9 mouse cellular contexts compared by ENCODE assay signal in genomic region chr6:91115158-91115557, GRCm38 (mm10). TPM values are rescaled to one million over a fixed set of nuclear protein-coding genes. Genes with fewer than 3 reads are reported as not detected.
DNase-seq lines count a peak whose midpoint lies in the region; ATAC-seq and TF ChIP-seq lines count a peak whose summit lies in the region.
"Had no signal": no experiment of that assay in that cellular context is flagged by ENCODE, and none has a peak within 500 bp of the region (broad histone marks: within the 10 kb centered on the region; RNA-seq: fewer than 3 reads in every experiment).

No protein-coding gene starts in this region.

- no peak for TF ChIP-seq CTCF in stomach, postnatal 0 days (IDR thresholded peaks at IDR 0.05; ENCODE audit: low read depth)
- no peak for TF ChIP-seq CTCF in lung, embryonic 14.5 days (IDR thresholded peaks at IDR 0.05; ENCODE audit: low read depth)

- H3K4me2 ChIP-seq in forebrain, embryonic 16.5 days (ENCODE audit: low read length), result no peak overlapping the region
- H3K4me2 ChIP-seq in stomach, embryonic 15.5 days, result peak overlapping the region; percentile 99
- no peak overlapping the region for H3K4me2 ChIP-seq in stomach, postnatal 0 days (replicated peaks; ENCODE audit: low read depth)
- peak overlapping the region; percentile 97 for H3K4me2 ChIP-seq in lung, embryonic 14.5 days
- H3K4me2 ChIP-seq in stomach, embryonic 16.5 days (ENCODE audit: low read depth, low read length), result no peak overlapping the region

- no peaks in the 10 kb centered on the region for H3K9me3 ChIP-seq in forebrain, embryonic 10.5 days
- H3K9me3 ChIP-seq in forebrain, embryonic 16.5 days (ENCODE audit: control insufficient read depth, low read length), result no peaks in the 10 kb centered on the region
- H3K9me3 ChIP-seq in stomach, embryonic 15.5 days, result no peaks in the 10 kb centered on the region
- H3K9me3 ChIP-seq in stomach, postnatal 0 days (ENCODE audit: control insufficient read depth, low read length), result no peaks in the 10 kb centered on the region
- H3K9me3 ChIP-seq in lung, embryonic 14.5 days (ENCODE audit: low read depth, low read length), result no peaks in the 10 kb centered on the region
- H3K9me3 ChIP-seq in stomach, embryonic 16.5 days (replicated peaks; ENCODE audit: control insufficient read depth, low read length), result no peaks in the 10 kb centered on the region
- H3K9me3 ChIP-seq: embryonic facial prominence, embryonic 15.5 days had no signal

- no peak overlapping the region for H3K9ac ChIP-seq in forebrain, embryonic 16.5 days (replicated peaks; ENCODE audit: low read depth, low read length)
- H3K9ac ChIP-seq in stomach, embryonic 15.5 days, result no peak overlapping the region
- H3K9ac ChIP-seq in stomach, postnatal 0 days (ENCODE audit: low read length), result no peak overlapping the region
- H3K9ac ChIP-seq in lung, embryonic 14.5 days, result no peak overlapping the region
- H3K9ac ChIP-seq in stomach, embryonic 16.5 days (ENCODE audit: low read length), result no peak overlapping the region
- H3K9ac ChIP-seq: embryonic facial prominence, embryonic 15.5 days had no signal

- 59% methylated on average over 1 of the region's 1 CpGs for WGBS in forebrain, embryonic 10.5 days
- WGBS in forebrain, embryonic 16.5 days, result 38% methylated on average over 1 of the region's 1 CpGs
- WGBS in stomach, embryonic 15.5 days, result 30% methylated on average over 1 of the region's 1 CpGs
- whole genome bisulfite sequencing in stomach, postnatal 0 days, result 10% methylated on average over 1 of the region's 1 CpGs
- 21% methylated on average over 1 of the region's 1 CpGs for WGBS in lung, embryonic 14.5 days
- 31% methylated on average over 1 of the region's 1 CpGs for WGBS in stomach, embryonic 16.5 days

- no peak overlapping the region for H3K27ac ChIP-seq in forebrain, embryonic 10.5 days
- H3K27ac ChIP-seq in forebrain, embryonic 16.5 days (ENCODE audit: low read length), result no peak overlapping the region
- H3K27ac ChIP-seq in stomach, embryonic 15.5 days, result 0 out of 2 replicates have a peak overlapping the region, but pooled peaks have one; percentile 17
- no peak overlapping the region for H3K27ac ChIP-seq in stomach, postnatal 0 days (replicated peaks)
- H3K27ac ChIP-seq in lung, embryonic 14.5 days (ENCODE audit: low read depth), result no peak overlapping the region; the same call in 1 of the 2 replicates
- H3K27ac ChIP-seq in stomach, embryonic 16.5 days (ENCODE audit: low read length), result 0 out of 2 replicates have a peak overlapping the region, but pooled peaks have one; percentile 1
- H3K27ac ChIP-seq: embryonic facial prominence, embryonic 15.5 days had no signal

- peaks cover 27% of the 10 kb centered on the region for H3K27me3 ChIP-seq in forebrain, embryonic 10.5 days (ENCODE audit: poor library complexity, severe bottlenecking)
- H3K27me3 ChIP-seq in forebrain, embryonic 16.5 days (replicated peaks; ENCODE audit: control insufficient read depth, insufficient read depth, low read length), result no peaks in the 10 kb centered on the region
- H3K27me3 ChIP-seq in stomach, embryonic 15.5 days (replicated peaks), result no peaks in the 10 kb centered on the region
- no peaks in the 10 kb centered on the region for H3K27me3 ChIP-seq in stomach, postnatal 0 days (ENCODE audit: control insufficient read depth, insufficient read depth, low read length)
- peaks cover 4% of the 10 kb centered on the region; the same call in 1 of the 2 replicates for H3K27me3 ChIP-seq in lung, embryonic 14.5 days (ENCODE audit: insufficient read depth, low read length)
- no peaks in the 10 kb centered on the region; the same call in 1 of the 2 replicates for H3K27me3 ChIP-seq in stomach, embryonic 16.5 days (ENCODE audit: control insufficient read depth, insufficient read depth, low read length)

- no peak for ATAC-seq in forebrain, embryonic 16.5 days
- no peak for ATAC-seq in stomach, embryonic 15.5 days (ENCODE audit: insufficient read depth, low FRiP score, low read depth)
- ATAC-seq in stomach, postnatal 0 days (ENCODE audit: low FRiP score, low TSS enrichment), result no peak
- ATAC-seq in lung, embryonic 14.5 days (ENCODE audit: insufficient read depth), result no peak
- ATAC-seq in stomach, embryonic 16.5 days (ENCODE audit: insufficient read depth, low FRiP score), result no peak

- no peak for TF ChIP-seq EP300 in stomach, postnatal 0 days (optimal IDR thresholded peaks at IDR 0.05)

- H3K4me3 ChIP-seq in forebrain, embryonic 10.5 days, result peak overlapping the region; percentile 84
- H3K4me3 ChIP-seq in forebrain, embryonic 16.5 days (replicated peaks; ENCODE audit: low read length), result no peak overlapping the region
- H3K4me3 ChIP-seq in stomach, embryonic 15.5 days (replicated peaks), result no peak overlapping the region
- no peak overlapping the region for H3K4me3 ChIP-seq in stomach, postnatal 0 days (ENCODE audit: low read depth, low read length)
- H3K4me3 ChIP-seq in lung, embryonic 14.5 days (ENCODE audit: low read depth, low read length), result 0 out of 2 replicates have a peak overlapping the region, but pooled peaks have one; percentile 4
- H3K4me3 ChIP-seq in stomach, embryonic 16.5 days (replicated peaks; ENCODE audit: low read length), result no peak overlapping the region

- peaks cover 38% of the 10 kb centered on the region for H3K4me1 ChIP-seq in forebrain, embryonic 10.5 days
- peaks cover 24% of the 10 kb centered on the region for H3K4me1 ChIP-seq in forebrain, embryonic 16.5 days (replicated peaks; ENCODE audit: control insufficient read depth, insufficient read depth, low read length)
- H3K4me1 ChIP-seq in stomach, embryonic 15.5 days, result peaks cover 16% of the 10 kb centered on the region; the same call in 1 of the 2 replicates
- no peaks in the 10 kb centered on the region for H3K4me1 ChIP-seq in stomach, postnatal 0 days (replicated peaks; ENCODE audit: control insufficient read depth, insufficient read depth)
- no peaks in the 10 kb centered on the region for H3K4me1 ChIP-seq in lung, embryonic 14.5 days (ENCODE audit: insufficient read depth)
- peaks cover 20% of the 10 kb centered on the region; the same call in 1 of the 2 replicates for H3K4me1 ChIP-seq in stomach, embryonic 16.5 days (ENCODE audit: control insufficient read depth, insufficient read depth, low read length)

- DNase-seq in forebrain, embryonic 10.5 days (ENCODE audit: extremely low spot score, low spot score), result no peak
- no peak for DNase-seq in stomach, postnatal 0 days (ENCODE audit: low spot score)
- DNase-seq in lung, embryonic 14.5 days, result peak; percentile 55
- no peak for DNase-seq in cerebellum, adult 8-10 months
- DNase-seq in right cerebral cortex, postnatal 4 days, result no peak

- H3K36me3 ChIP-seq in forebrain, embryonic 10.5 days (replicated peaks), result peaks cover 6% of the 10 kb centered on the region
- no peaks in the 10 kb centered on the region for H3K36me3 ChIP-seq in forebrain, embryonic 16.5 days (ENCODE audit: control insufficient read depth, insufficient read depth)
- no peaks in the 10 kb centered on the region for H3K36me3 ChIP-seq in stomach, embryonic 15.5 days
- no peaks in the 10 kb centered on the region for H3K36me3 ChIP-seq in stomach, postnatal 0 days (ENCODE audit: control insufficient read depth, insufficient read depth, low read length)
- H3K36me3 ChIP-seq in lung, embryonic 14.5 days (ENCODE audit: insufficient read depth), result no peaks in the 10 kb centered on the region
- no peaks in the 10 kb centered on the region for H3K36me3 ChIP-seq in stomach, embryonic 16.5 days (ENCODE audit: control insufficient read depth, insufficient read depth, low read length)
- H3K36me3 ChIP-seq: embryonic facial prominence, embryonic 15.5 days had no signal

RNA-seq across cellular contexts. Expression of gene Nup210, which starts 1.5 kb away (rescaled TPM):
- 38.6 and 41.6 TPM in 2 replicates for polyA plus RNA-seq in forebrain, embryonic 10.5 days (2016; fragmentation: Nextera tagmentation; extraction: Ambion mirVana)
- polyA plus RNA-seq in forebrain, embryonic 16.5 days (2015; fragmentation: Nextera tagmentation; extraction: Ambion mirVana), result 18.4 and 21.1 TPM in 2 replicates
- 14.3 and 16.2 TPM in 2 replicates for polyA plus RNA-seq in stomach, embryonic 15.5 days (2015; fragmentation: Nextera tagmentation; extraction: Ambion mirVana)
- polyA plus RNA-seq in stomach, postnatal 0 days (2015; fragmentation: Nextera tagmentation; extraction: Ambion mirVana), result 2.2 and 2.4 TPM in 2 replicates
- 30.8 and 35.3 TPM in 2 replicates for polyA plus RNA-seq in lung, embryonic 14.5 days (2014; fragmentation: Nextera tagmentation; extraction: Ambion mirVana)
- 12.8 and 12.9 TPM in 2 replicates for polyA plus RNA-seq in stomach, embryonic 16.5 days (2015; fragmentation: Nextera tagmentation; extraction: Ambion mirVana)

RNA-seq across cellular contexts. Expression of gene Hdac11, which starts 41.3 kb away (rescaled TPM):
- polyA plus RNA-seq in forebrain, embryonic 10.5 days (2016; fragmentation: Nextera tagmentation; extraction: Ambion mirVana), result 9.5 and 9.8 TPM in 2 replicates
- polyA plus RNA-seq in forebrain, embryonic 16.5 days (2015; fragmentation: Nextera tagmentation; extraction: Ambion mirVana), result 21.0 and 30.7 TPM in 2 replicates
- 9.9 and 12.0 TPM in 2 replicates for polyA plus RNA-seq in stomach, embryonic 15.5 days (2015; fragmentation: Nextera tagmentation; extraction: Ambion mirVana)
- 6.5 and 7.1 TPM in 2 replicates for polyA plus RNA-seq in stomach, postnatal 0 days (2015; fragmentation: Nextera tagmentation; extraction: Ambion mirVana)
- 8.1 and 8.8 TPM in 2 replicates for polyA plus RNA-seq in lung, embryonic 14.5 days (2014; fragmentation: Nextera tagmentation; extraction: Ambion mirVana)
- polyA plus RNA-seq in stomach, embryonic 16.5 days (2015; fragmentation: Nextera tagmentation; extraction: Ambion mirVana), result 8.3 and 12.3 TPM in 2 replicates

Comparison
In these comparisons a context has a peak if more than half of its experiments do, and no peak if none do; other contexts are left out.
1. H3K27ac ChIP-seq: peak in stomach, embryonic 15.5 days (single experiment) and stomach, embryonic 16.5 days (single experiment); none in forebrain, embryonic 10.5 days (single experiment), forebrain, embryonic 16.5 days (single experiment), stomach, postnatal 0 days (single experiment) and lung, embryonic 14.5 days (single experiment).
2. H3K4me3 ChIP-seq: peak in forebrain, embryonic 10.5 days (single experiment) and lung, embryonic 14.5 days (single experiment); none in forebrain, embryonic 16.5 days (single experiment), stomach, embryonic 15.5 days (single experiment), stomach, postnatal 0 days (single experiment) and stomach, embryonic 16.5 days (single experiment).
3. H3K4me2 ChIP-seq: peak in stomach, embryonic 15.5 days (single experiment) and lung, embryonic 14.5 days (single experiment); none in forebrain, embryonic 16.5 days (single experiment), stomach, postnatal 0 days (single experiment) and stomach, embryonic 16.5 days (single experiment).